Mouse (Mus musculus) hindbrain, postnatal 0 days (tissue): Measurements from ENCODE around the gene Prpf40b. TPM values are rescaled to one million over a fixed set of nuclear protein-coding genes. Genes with fewer than 3 reads are reported as not detected.
"Not testable (repeated sequence)": the region's sequence is repeated elsewhere in the genome, so short reads cannot be mapped to it uniquely, and the experiment has no call there.

Experiments used
- ATAC-seq: fragments of 200-750 bp; cut with Nextera tagmentation; 2 replicates; pipeline ENCODE4 v1.8.0; 2017; ENCODE audit warnings: mild to moderate bottlenecking, moderate TSS enrichment, moderate library complexity
- DNase-seq: peaks from one replicate; pipeline ENCODE4 v3.0.0-alpha.2; 2015; ENCODE audit warnings: low spot score
- H3K27ac ChIP-seq: fragments of 300-500 bp; sonication (generic); 2 replicates; pipeline ENCODE4 v1.5.1; 2014; ENCODE audit warnings: mild to moderate bottlenecking
- H3K27me3 ChIP-seq: fragments of 300-500 bp; sonication (generic); 2 replicates; pipeline ENCODE4 v1.6.1; 2014; ENCODE audit warnings: low read length, mixed read lengths; ENCODE audit not compliant: insufficient read depth
- H3K36me3 ChIP-seq: fragments of 300-500 bp; sonication (generic); 2 replicates; pipeline ENCODE4 v1.6.1; 2014; ENCODE audit warnings: low read length, mixed read lengths; ENCODE audit not compliant: insufficient read depth
- H3K4me1 ChIP-seq: fragments of 300-500 bp; sonication (generic); 2 replicates; pipeline ENCODE4 v1.6.1; 2014; ENCODE audit warnings: antibody characterized with exemption, low read length, mixed read lengths; ENCODE audit not compliant: insufficient read depth
- H3K4me2 ChIP-seq: fragments of 300-500 bp; sonication (generic); 2 replicates; pipeline ENCODE4 v1.6.1; 2014; ENCODE audit warnings: low read depth, mild to moderate bottlenecking, low read length, moderate library complexity, mixed read lengths
- H3K4me3 ChIP-seq: fragments of 300-500 bp; sonication (generic); 2 replicates; pipeline ENCODE4 v1.5.1; 2014; ENCODE audit warnings: low read length
- H3K9ac ChIP-seq: fragments of 300-500 bp; sonication (generic); replicated peaks from 2 replicates; pipeline ENCODE4 v1.6.1; 2014; ENCODE audit warnings: mild to moderate bottlenecking, low read length, moderate library complexity, mixed read lengths
- H3K9me3 ChIP-seq: fragments of 300-500 bp; sonication (generic); 2 replicates; pipeline ENCODE4 v1.6.1; 2016; ENCODE audit warnings: low read length, mixed read lengths
- CTCF ChIP-seq: IDR thresholded peaks from 2 replicates; pipeline ENCODE4 v1.5.1; 2016; ENCODE audit warnings: antibody characterized with exemption, control low read depth, low read depth
- WGBS: fragments of 180-500 bp; shearing (Covaris S2); extraction: QIAGEN DNeasy Blood & Tissue Kit; methylation state at CpG from one replicate; pipeline ENCODE4 v1.1.7; 2014; 5-methylcytosine and 5-hydroxymethylcytosine counted together
- polyA plus RNA-seq: library from polyadenylated mRNA; unstranded; fragments of >200 nt; fragmentation: Nextera tagmentation; extraction: Ambion mirVana; gene quantifications from 2 replicates; pipeline ENCODE4 v1.2.1, GENCODE M21; 2015
- total RNA-seq: library from RNA; depleted of rRNA; stranded (reverse); fragments of >200 nt; gene quantifications from 2 replicates; pipeline ENCODE4 v1.2.3, GENCODE M21; 2014

Gene Prpf40b
- total and polyA plus RNA-seq, 2 experiments from 2014 or later, result 94.2 to 101 TPM

GRCm38 (mm10) chr15:99252381-99253174 is 42.3 kb upstream of the Prpf40b start:
- H3K27ac ChIP-seq, result peak overlapping the region; percentile 94
- DNase-seq, result peak; percentile 83
- peak overlapping the region; percentile 48 for H3K4me3 ChIP-seq
- no peaks in the 10 kb centered on the region for H3K27me3 ChIP-seq
- peak overlapping the region; percentile 60 for H3K4me2 ChIP-seq
- H3K36me3 ChIP-seq, result peaks cover 20% of the 10 kb centered on the region; the same call in 1 of the 2 replicates
- 5% methylated on average over 22 of the region's 22 CpGs for WGBS
- no peaks in the 10 kb centered on the region for H3K9me3 ChIP-seq
- peak overlapping the region; percentile 51 for H3K9ac ChIP-seq
- H3K4me1 ChIP-seq, result 0 out of 2 replicates have a peak, but pooled peaks cover 3% of the 10 kb centered on the region
- ATAC-seq, result peak; percentile 71
- TF ChIP-seq CTCF, result peak; percentile 45

GRCm38 (mm10) chr15:99253175-99253479 is 41.8 kb upstream of the Prpf40b start:
- Histone ChIP-seq H3K4me2 (peak overlapping the region; percentile 60), H3K36me3 (peaks cover 15% of the 10 kb centered on the region; the same call in 1 of the 2 replicates), H3K4me3 (peak overlapping the region; percentile 48; the same call in 1 of the 2 replicates)
- not testable (repeated sequence) for H3K27ac ChIP-seq, DNase-seq, H3K27me3 ChIP-seq, H3K9ac ChIP-seq, H3K9me3 ChIP-seq, H3K4me1 ChIP-seq, ATAC-seq
- WGBS, result 44% methylated on average over 2 of the region's 2 CpGs
- 0 out of 2 replicates have a peak, but pooled peaks have one; percentile 3 for TF ChIP-seq CTCF

GRCm38 (mm10) chr15:99253772-99254171 is 41.1 kb upstream of the Prpf40b start:
- 96% methylated on average over 6 of the region's 6 CpGs for WGBS
- Histone ChIP-seq H3K36me3 (peaks cover 9% of the 10 kb centered on the region; the same call in 1 of the 2 replicates), H3K4me3 (no peak overlapping the region), H3K4me2 (no peak overlapping the region), H3K27ac (no peak overlapping the region), H3K9ac (no peak overlapping the region), H3K4me1 (0 out of 2 replicates have a peak, but pooled peaks cover 3% of the 10 kb centered on the region), H3K9me3 (no peaks in the 10 kb centered on the region), H3K27me3 (no peaks in the 10 kb centered on the region)
- ATAC-seq (no peak), DNase-seq (no peak)
- TF ChIP-seq CTCF, result no peak

- Histone ChIP-seq H3K9ac (no peak overlapping the region), H3K4me1 (0 out of 2 replicates have a peak, but pooled peaks cover 3% of the 10 kb centered on the region), H3K27ac (no peak overlapping the region), H3K27me3 (no peaks in the 10 kb centered on the region), H3K4me2 (no peak overlapping the region), H3K36me3 (0 out of 2 replicates have a peak, but pooled peaks cover 1% of the 10 kb centered on the region), H3K4me3 (no peak overlapping the region), H3K9me3 (no peaks in the 10 kb centered on the region)
- WGBS, result 81% methylated on average over 2 of the region's 2 CpGs
- no peak for DNase-seq
- TF ChIP-seq CTCF, result no peak
- no peak for ATAC-seq
Measured at GRCm38 (mm10) chr15:99254477-99255005, 40.3 kb upstream of the Prpf40b start.

DNA sequence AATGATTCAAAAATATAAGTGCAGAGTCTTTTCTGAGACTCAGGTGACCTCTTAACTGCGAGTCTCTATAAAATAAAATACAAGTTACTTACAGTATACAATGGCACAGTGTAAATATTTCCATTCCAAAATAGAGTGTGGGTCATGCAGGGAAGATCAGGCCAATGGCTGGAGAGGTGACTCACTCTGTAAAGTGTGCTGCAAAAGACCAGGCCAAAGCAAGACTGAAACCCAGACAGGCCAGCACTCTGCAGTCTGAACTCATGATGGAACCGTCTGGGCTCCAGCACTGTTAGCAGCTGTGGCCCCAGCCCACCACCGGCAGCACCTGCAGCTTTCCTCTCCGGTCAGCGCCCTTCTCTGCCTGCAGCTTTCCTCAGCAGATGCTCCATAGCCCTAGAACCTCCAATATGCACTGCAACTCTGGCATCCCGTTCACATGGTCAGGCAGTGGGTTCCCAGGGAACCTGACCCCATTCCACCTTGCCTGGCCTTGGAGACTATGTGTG is 39.6 kb upstream of the Prpf40b start:
- WGBS, result 86% methylated on average over 6 of the region's 6 CpGs
- H3K9me3 ChIP-seq, result no peaks in the 10 kb centered on the region

GRCm38 (mm10) chr15:99259167-99259729 is 35.6 kb upstream of the Prpf40b start:
- H3K9me3 ChIP-seq, result no peaks in the 10 kb centered on the region
- no peak for TF ChIP-seq CTCF
- peak overlapping the region; percentile 50 for H3K4me2 ChIP-seq
- WGBS, result 60% methylated on average over 8 of the region's 8 CpGs
- H3K27me3 ChIP-seq, result no peaks in the 10 kb centered on the region
- no peak overlapping the region; the same call in 1 of the 2 replicates for H3K27ac ChIP-seq
- no peaks in the 10 kb centered on the region for H3K36me3 ChIP-seq
- H3K4me3 ChIP-seq, result 0 out of 2 replicates have a peak overlapping the region, but pooled peaks have one; percentile 6
- 0 out of 2 replicates have a peak, but pooled peaks cover 4% of the 10 kb centered on the region for H3K4me1 ChIP-seq
- H3K9ac ChIP-seq, result no peak overlapping the region
- DNase-seq (peak; percentile 18), ATAC-seq (peak; percentile 18; the same call in 1 of the 2 replicates)

More for the DNA sequence above, 39.6 kb upstream of the Prpf40b start:
- H3K9ac ChIP-seq, result no peak overlapping the region
- H3K4me1 ChIP-seq, result 0 out of 2 replicates have a peak, but pooled peaks cover 6% of the 10 kb centered on the region
- DNase-seq, result no peak
- no peaks in the 10 kb centered on the region for H3K27me3 ChIP-seq
- TF ChIP-seq CTCF, result no peak
- no peak overlapping the region for H3K4me3 ChIP-seq
- H3K27ac ChIP-seq, result no peak overlapping the region
- no peak for ATAC-seq
- H3K36me3 ChIP-seq, result no peaks in the 10 kb centered on the region
- H3K4me2 ChIP-seq, result no peak overlapping the region
